Mouse (Mus musculus): Measurements from ENCODE around the gene Ghrh. TPM values are rescaled to one million over a fixed set of nuclear protein-coding genes. Genes with fewer than 3 reads are reported as not detected.

Ghrh gene
- polyA plus RNA-seq, 1 experiment from 2014 or later = not detected

DNA sequence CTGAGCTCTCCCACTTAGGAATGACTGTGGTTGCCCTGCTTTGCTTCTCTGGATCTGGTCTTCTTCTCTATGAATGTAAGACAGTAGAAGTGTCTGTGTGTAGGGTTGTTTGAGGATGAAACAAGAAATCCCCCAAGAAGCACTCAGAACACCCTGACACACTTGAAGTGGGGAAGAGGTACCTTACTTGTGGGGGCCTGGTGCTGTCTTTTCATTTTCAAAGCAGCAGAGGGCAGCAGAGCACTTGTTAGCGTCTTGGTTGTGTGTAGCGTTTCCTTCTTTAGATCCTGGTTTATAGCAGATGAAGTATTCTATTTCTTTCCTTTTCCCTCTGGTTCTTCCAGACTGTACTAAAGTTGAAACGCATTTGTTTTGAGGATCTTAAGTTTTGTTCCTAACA, 59.8 kb downstream of the Ghrh start:
- no peak overlapping the region for H3K27ac ChIP-seq (replicated peaks in 1 of 2; ENCODE audit: control insufficient read depth in 1 of 2, insufficient read depth in 1 of 2, low read depth in 2 of 2, low read length in 2 of 2)
- no peak overlapping the region for H3K9ac ChIP-seq (ENCODE audit: low read length)
- no peak overlapping the region for H3K4me2 ChIP-seq (ENCODE audit: low read length)
- WGBS = 19% methylated on average over 3 of the region's 3 CpGs
- no peaks in the 10 kb centered on the region for H3K27me3 ChIP-seq (ENCODE audit: control insufficient read depth, insufficient read depth, low read length)
- no peaks in the 10 kb centered on the region for H3K9me3 ChIP-seq (ENCODE audit: control insufficient read depth, low read length)
- no peak for ATAC-seq (ENCODE audit: insufficient number of reproducible peaks, insufficient read depth, low FRiP score, low read depth)
- peaks cover 0 to 5% of the 10 kb centered on the region in 2 experiments; a peak in 1 of 4 replicates for H3K4me1 ChIP-seq (ENCODE audit: control insufficient read depth in 2 of 2, insufficient read depth in 2 of 2, low read length in 2 of 2)
- H3K4me3 ChIP-seq (ENCODE audit: control insufficient read depth in 1 of 2, insufficient read depth in 1 of 2, low read depth in 1 of 2, low read length in 2 of 2) = no peak overlapping the region
- H3K36me3 ChIP-seq (ENCODE audit: control insufficient read depth, insufficient read depth, low read length) = peaks cover 93% of the 10 kb centered on the region

DNA sequence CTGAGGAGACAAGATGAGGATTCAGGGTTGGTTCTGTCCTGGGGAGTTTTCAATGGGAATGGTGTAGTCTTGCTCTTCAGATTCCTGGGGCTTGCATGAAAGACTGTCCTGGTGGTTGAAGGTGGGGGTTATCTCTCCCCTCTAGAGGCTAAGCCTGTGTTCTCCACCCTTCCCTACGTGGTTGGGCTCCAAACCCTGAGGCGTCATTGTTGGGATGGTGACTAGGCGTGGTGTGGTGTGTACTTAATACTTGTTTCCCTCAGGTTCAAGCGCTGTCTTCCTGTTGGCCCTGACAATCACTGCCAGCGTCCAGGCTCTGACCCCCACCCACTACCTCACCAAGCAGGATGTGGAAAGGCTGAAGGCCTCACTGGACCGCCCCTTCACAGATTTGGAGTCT, 64.0 kb downstream of the Ghrh start:
- H3K36me3 ChIP-seq (ENCODE audit: control insufficient read depth, insufficient read depth, low read length) = peaks cover 54% of the 10 kb centered on the region
- no peak overlapping the region for H3K4me2 ChIP-seq (ENCODE audit: low read length)
- WGBS = 71% methylated on average over 6 of the region's 6 CpGs
- no peaks in the 10 kb centered on the region for H3K27me3 ChIP-seq (ENCODE audit: control insufficient read depth, insufficient read depth, low read length)
- no peak overlapping the region for H3K4me3 ChIP-seq (ENCODE audit: control insufficient read depth in 1 of 2, insufficient read depth in 1 of 2, low read depth in 1 of 2, low read length in 2 of 2)
- no peaks in the 10 kb centered on the region for H3K9me3 ChIP-seq (ENCODE audit: control insufficient read depth, low read length)
- peaks cover 3 to 19% of the 10 kb centered on the region in 2 experiments for H3K4me1 ChIP-seq (ENCODE audit: control insufficient read depth in 2 of 2, insufficient read depth in 2 of 2, low read length in 2 of 2)
- no peak overlapping the region for H3K27ac ChIP-seq (replicated peaks in 1 of 2; ENCODE audit: control insufficient read depth in 1 of 2, insufficient read depth in 1 of 2, low read depth in 2 of 2, low read length in 2 of 2)
- H3K9ac ChIP-seq (ENCODE audit: low read length) = no peak overlapping the region
- no peak for ATAC-seq (ENCODE audit: insufficient number of reproducible peaks, insufficient read depth, low FRiP score, low read depth)

Other genes starting within 250 kb of the Ghrh start
- gene Samhd1, start 212.2 kb downstream of the Ghrh start, polyA plus RNA-seq (2014; fragmentation: Nextera tagmentation; extraction: Ambion mirVana) = 18.3 and 19.6 TPM in 2 replicates
- gene Rbl1, start 143.0 kb downstream of the Ghrh start, polyA plus RNA-seq (2014; fragmentation: Nextera tagmentation; extraction: Ambion mirVana) = 18.2 and 19.9 TPM in 2 replicates
- 165 and 176 TPM in 2 replicates for gene Rpn2, start 68.5 kb downstream of the Ghrh start, polyA plus RNA-seq (2014; fragmentation: Nextera tagmentation; extraction: Ambion mirVana)
- gene Mroh8, start 68.0 kb downstream of the Ghrh start, polyA plus RNA-seq (2014; fragmentation: Nextera tagmentation; extraction: Ambion mirVana) = 0.43 and 0.46 TPM in 2 replicates
- 30.4 and 36.3 TPM in 2 replicates for gene Manbal, start 20.1 kb upstream of the Ghrh start, polyA plus RNA-seq (2014; fragmentation: Nextera tagmentation; extraction: Ambion mirVana)
- gene Src, start 70.9 kb upstream of the Ghrh start, polyA plus RNA-seq (2014; fragmentation: Nextera tagmentation; extraction: Ambion mirVana) = 4.2 and 6.7 TPM in 2 replicates
- gene Nnat, start 212.6 kb upstream of the Ghrh start, polyA plus RNA-seq (2014; fragmentation: Nextera tagmentation; extraction: Ambion mirVana) = 34.0 and 71.8 TPM in 2 replicates
- 41.0 and 41.6 TPM in 2 replicates for gene Blcap, start 223.8 kb upstream of the Ghrh start, polyA plus RNA-seq (2014; fragmentation: Nextera tagmentation; extraction: Ambion mirVana)